Mouse (Mus musculus): Measurements from ENCODE around the gene Cdkn2d. TPM values are rescaled to one million over a fixed set of nuclear protein-coding genes. Genes with fewer than 3 reads are reported as not detected.
"Not testable (repeated sequence)": the region's sequence is repeated elsewhere in the genome, so short reads cannot be mapped to it uniquely, and the experiment has no call there.

Gene Cdkn2d
- polyA plus RNA-seq, 1 experiment from 2014 or later, result 234 TPM

GRCm38 (mm10) chr9:21275727-21276126, 15.5 kb downstream of the Cdkn2d start:
- DNase-seq (ENCODE audit: low spot score), result no peak

- DNase-seq (ENCODE audit: low spot score), result no peak
These were observed 16.0 kb downstream of the Cdkn2d start for GRCm38 (mm10) chr9:21275013-21275710.

- DNase-seq (ENCODE audit: low spot score), result no peak
These were observed 16.9 kb downstream of the Cdkn2d start for GRCm38 (mm10) chr9:21274336-21274735.

- DNase-seq (ENCODE audit: low spot score), result no peak
These were observed 17.5 kb downstream of the Cdkn2d start for GRCm38 (mm10) chr9:21273520-21274228.

- no peak for DNase-seq (ENCODE audit: low spot score)
These were observed 18.1 kb downstream of the Cdkn2d start for GRCm38 (mm10) chr9:21273094-21273493.

GRCm38 (mm10) chr9:21272391-21272790, 18.8 kb downstream of the Cdkn2d start:
- no peak for DNase-seq (ENCODE audit: low spot score)

GRCm38 (mm10) chr9:21269590-21269989, 21.6 kb downstream of the Cdkn2d start:
- DNase-seq (ENCODE audit: low spot score), result not testable (repeated sequence)

- no peak for DNase-seq (ENCODE audit: low spot score)
These were observed 22.9 kb downstream of the Cdkn2d start for GRCm38 (mm10) chr9:21268305-21268704.

- no peak for DNase-seq (ENCODE audit: low spot score)
These were observed 24.3 kb downstream of the Cdkn2d start for GRCm38 (mm10) chr9:21266889-21267288.

- no peak for DNase-seq (ENCODE audit: low spot score)
These were observed 25.6 kb downstream of the Cdkn2d start for GRCm38 (mm10) chr9:21265611-21266010.

GRCm38 (mm10) chr9:21265000-21265561, 26.1 kb downstream of the Cdkn2d start, which contains the start of gene Atg4d:
Atg4d (plus strand) TSS chr9:21265293.
- DNase-seq (ENCODE audit: low spot score), result peak; percentile 93

- no peak for DNase-seq (ENCODE audit: low spot score)
These were observed 26.8 kb downstream of the Cdkn2d start for GRCm38 (mm10) chr9:21264272-21264999.

- no peak for DNase-seq (ENCODE audit: low spot score)
These were observed 29.4 kb downstream of the Cdkn2d start for GRCm38 (mm10) chr9:21261831-21262230.

GRCm38 (mm10) chr9:21260491-21261040, 30.6 kb downstream of the Cdkn2d start:
- DNase-seq (ENCODE audit: low spot score), result no peak

GRCm38 (mm10) chr9:21256349-21256748, 34.9 kb downstream of the Cdkn2d start:
- not testable (repeated sequence) for DNase-seq (ENCODE audit: low spot score)

- DNase-seq (ENCODE audit: low spot score), result no peak
These were observed 36.5 kb downstream of the Cdkn2d start for GRCm38 (mm10) chr9:21254690-21255089.

- no peak for DNase-seq (ENCODE audit: low spot score)
These were observed 40.0 kb downstream of the Cdkn2d start for GRCm38 (mm10) chr9:21251116-21251735.

- no peak for DNase-seq (ENCODE audit: low spot score)
These were observed 40.7 kb downstream of the Cdkn2d start for GRCm38 (mm10) chr9:21250509-21250908.

GRCm38 (mm10) chr9:21249629-21250508, 41.3 kb downstream of the Cdkn2d start:
- no peak for DNase-seq (ENCODE audit: low spot score)

GRCm38 (mm10) chr9:21248326-21248725, 42.9 kb downstream of the Cdkn2d start, which contains the start of gene S1pr5:
S1pr5 (minus strand) TSS chr9:21248443.
- no peak for DNase-seq (ENCODE audit: low spot score)

Measured in thymus, postnatal 0 days (tissue).